Mouse (Mus musculus): ENCODE measurements around the gene Lama5. TPM values are rescaled to one million over a fixed set of nuclear protein-coding genes. Genes with fewer than 3 reads are reported as not detected.
A peak's percentile ranks its signal among the peaks of the same experiment; 100 is the strongest.

Gene Lama5
- polyA plus RNA-seq, 1 experiment from 2014 or later, result 3.5 TPM

DNA sequence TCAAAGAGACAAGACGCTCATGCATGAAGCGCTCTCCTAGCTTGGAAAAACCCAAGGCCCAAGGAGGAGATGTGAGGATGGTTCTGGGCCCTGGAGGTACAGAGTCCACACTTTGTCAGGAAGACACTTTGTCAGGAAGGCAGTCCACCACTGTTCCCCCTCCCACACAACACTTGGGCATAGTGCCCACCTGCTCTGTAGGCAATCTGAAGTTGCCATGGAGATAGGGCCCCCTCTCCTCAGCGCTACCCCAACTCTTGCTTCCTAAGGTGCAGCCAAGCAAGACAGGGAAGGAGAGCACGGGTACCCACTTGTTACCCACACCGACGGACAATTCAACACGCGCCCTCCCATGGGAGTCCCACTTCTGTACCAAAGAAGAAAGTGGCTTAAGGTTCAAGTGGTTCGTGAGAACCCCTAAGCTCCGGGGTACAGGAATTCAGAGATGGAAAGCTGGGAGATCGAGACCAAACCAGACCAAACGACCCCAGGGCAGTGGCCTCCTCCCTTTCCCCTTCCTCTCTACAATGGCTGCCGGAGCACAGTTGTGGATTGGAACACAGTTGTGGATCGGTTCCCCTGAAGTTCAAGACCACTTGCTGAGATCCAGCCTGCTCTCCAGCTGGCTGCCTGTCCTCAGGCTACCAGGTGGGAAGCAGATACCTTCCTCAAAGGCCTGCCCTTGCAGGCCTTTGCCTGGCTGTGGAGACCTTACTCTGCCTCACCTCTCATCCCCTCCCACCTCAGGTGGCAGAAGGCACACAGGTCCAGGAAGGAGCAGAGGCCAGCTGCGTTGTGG is 6.3 kb downstream of the Lama5 start:
- H3K4me2 ChIP-seq (ENCODE audit: low read length), result no peak overlapping the region
- no peak overlapping the region for H3K9ac ChIP-seq (ENCODE audit: low read depth, low read length)
- H3K4me1 ChIP-seq (ENCODE audit: control insufficient read depth, insufficient read depth, low read depth, low read length), result peaks cover 9% of the 10 kb centered on the region
- H3K4me3 ChIP-seq (ENCODE audit: low read length), result no peak overlapping the region
- H3K27ac ChIP-seq (ENCODE audit: low read depth, low read length), result 0 out of 2 replicates have a peak overlapping the region, but pooled peaks have one; percentile 62
- 67% methylated on average over 15 of the region's 15 CpGs for WGBS
- ATAC-seq, result 0 out of 2 replicates have a peak, but pooled peaks have one; percentile 13
- no peaks in the 10 kb centered on the region for H3K36me3 ChIP-seq (ENCODE audit: control insufficient read depth, insufficient read depth, low read length)
- H3K9me3 ChIP-seq (ENCODE audit: control insufficient read depth, low read length), result no peaks in the 10 kb centered on the region
- peaks cover 5% of the 10 kb centered on the region for H3K27me3 ChIP-seq (replicated peaks; ENCODE audit: control insufficient read depth, insufficient read depth, low read length)

DNA sequence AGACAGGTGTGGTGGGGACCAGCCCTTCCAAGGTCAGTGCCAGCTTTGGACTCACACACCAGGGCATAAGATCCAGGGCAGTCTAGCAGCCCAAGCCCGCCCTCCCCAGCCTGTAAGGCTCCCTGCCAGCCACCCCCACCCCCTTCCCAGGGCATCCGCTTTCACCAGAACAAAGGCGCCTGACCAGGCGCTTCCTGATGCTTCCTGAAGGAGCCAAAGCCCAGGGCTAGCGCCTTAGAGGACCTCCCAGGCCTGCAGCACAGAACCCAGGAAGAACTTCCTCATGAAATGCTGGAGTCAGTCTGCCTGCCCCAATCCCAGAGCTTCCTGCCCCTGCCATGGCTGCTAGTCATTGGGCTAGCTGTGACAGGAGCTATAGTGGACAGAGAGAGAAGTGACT is 7.0 kb downstream of the Lama5 start:
- ATAC-seq, result peak; percentile 57

DNA sequence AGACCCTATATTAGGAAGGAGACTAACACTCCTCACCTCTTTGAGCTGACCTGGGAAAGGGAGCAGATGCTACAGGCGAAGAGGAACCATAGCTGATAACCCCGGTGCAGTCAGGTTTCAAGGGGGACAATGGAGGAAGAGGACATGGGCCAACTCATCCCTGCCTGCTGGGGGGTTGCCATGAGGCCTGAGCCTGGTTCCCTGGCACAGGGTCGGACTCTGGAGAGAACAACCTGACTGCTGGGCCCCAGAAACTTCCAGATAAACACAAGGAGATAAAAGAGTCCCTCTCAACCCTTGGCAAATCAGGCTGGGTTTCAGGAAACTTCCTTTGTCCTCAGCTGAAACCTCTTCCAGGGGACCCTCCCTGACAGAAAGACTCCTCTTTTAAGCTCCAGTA is 7.4 kb downstream of the Lama5 start:
- peaks cover 9% of the 10 kb centered on the region for H3K4me1 ChIP-seq (ENCODE audit: control insufficient read depth, insufficient read depth, low read depth, low read length)
- peaks cover 3% of the 10 kb centered on the region for H3K27me3 ChIP-seq (replicated peaks; ENCODE audit: control insufficient read depth, insufficient read depth, low read length)
- no peaks in the 10 kb centered on the region for H3K9me3 ChIP-seq (ENCODE audit: control insufficient read depth, low read length)
- no peak overlapping the region for H3K9ac ChIP-seq (ENCODE audit: low read depth, low read length)
- no peak overlapping the region for H3K4me3 ChIP-seq (ENCODE audit: low read length)
- H3K4me2 ChIP-seq (ENCODE audit: low read length), result no peak overlapping the region
- H3K36me3 ChIP-seq (ENCODE audit: control insufficient read depth, insufficient read depth, low read length), result no peaks in the 10 kb centered on the region
- 80% methylated on average over 3 of the region's 3 CpGs for WGBS
- ATAC-seq, result no peak
- H3K27ac ChIP-seq (ENCODE audit: low read depth, low read length), result no peak overlapping the region

More for the DNA sequence above, 7.0 kb downstream of the Lama5 start:
- H3K9ac ChIP-seq (ENCODE audit: low read depth, low read length), result no peak overlapping the region
- H3K9me3 ChIP-seq (ENCODE audit: control insufficient read depth, low read length), result no peaks in the 10 kb centered on the region
- no peak overlapping the region for H3K4me3 ChIP-seq (ENCODE audit: low read length)
- WGBS, result 29% methylated on average over 5 of the region's 5 CpGs
- peak overlapping the region; percentile 62; the same call in 1 of the 2 replicates for H3K27ac ChIP-seq (ENCODE audit: low read depth, low read length)
- H3K36me3 ChIP-seq (ENCODE audit: control insufficient read depth, insufficient read depth, low read length), result no peaks in the 10 kb centered on the region
- peaks cover 5% of the 10 kb centered on the region for H3K27me3 ChIP-seq (replicated peaks; ENCODE audit: control insufficient read depth, insufficient read depth, low read length)
- H3K4me1 ChIP-seq (ENCODE audit: control insufficient read depth, insufficient read depth, low read depth, low read length), result peaks cover 9% of the 10 kb centered on the region
- no peak overlapping the region for H3K4me2 ChIP-seq (ENCODE audit: low read length)

DNA sequence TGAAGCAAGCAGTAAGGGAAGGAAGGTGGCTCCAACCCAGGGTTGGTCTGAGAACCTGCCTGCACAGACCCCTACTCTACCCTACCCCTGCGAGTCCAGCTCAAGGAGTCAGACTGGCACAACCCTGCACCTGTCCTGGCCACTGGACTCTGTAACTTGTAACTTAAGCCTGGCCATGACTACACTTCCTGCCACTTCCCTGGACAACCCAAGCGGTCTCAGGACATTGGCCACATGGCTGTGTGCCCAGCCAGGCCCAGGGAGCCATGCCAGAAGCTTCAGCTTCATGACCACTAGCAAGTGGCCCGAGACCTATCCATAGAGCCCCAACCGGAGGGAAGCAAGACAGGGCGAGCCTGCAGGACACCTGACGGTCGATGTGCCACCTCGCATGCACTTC is 8.1 kb downstream of the Lama5 start:
- 78% methylated on average over 8 of the region's 8 CpGs for WGBS
- no peaks in the 10 kb centered on the region for H3K36me3 ChIP-seq (ENCODE audit: control insufficient read depth, insufficient read depth, low read length)
- no peak overlapping the region for H3K4me3 ChIP-seq (ENCODE audit: low read length)
- no peak overlapping the region for H3K27ac ChIP-seq (ENCODE audit: low read depth, low read length)
- H3K9ac ChIP-seq (ENCODE audit: low read depth, low read length), result no peak overlapping the region
- peaks cover 9% of the 10 kb centered on the region for H3K4me1 ChIP-seq (ENCODE audit: control insufficient read depth, insufficient read depth, low read depth, low read length)
- no peaks in the 10 kb centered on the region for H3K9me3 ChIP-seq (ENCODE audit: control insufficient read depth, low read length)
- no peaks in the 10 kb centered on the region; the same call in 1 of the 2 replicates for H3K27me3 ChIP-seq (replicated peaks; ENCODE audit: control insufficient read depth, insufficient read depth, low read length)
- ATAC-seq, result peak; percentile 25; the same call in 1 of the 2 replicates
- H3K4me2 ChIP-seq (ENCODE audit: low read length), result no peak overlapping the region

- peaks cover 5% of the 10 kb centered on the region; the same call in 1 of the 2 replicates for H3K4me1 ChIP-seq (ENCODE audit: control insufficient read depth, insufficient read depth, low read depth, low read length)
- no peaks in the 10 kb centered on the region; the same call in 1 of the 2 replicates for H3K27me3 ChIP-seq (replicated peaks; ENCODE audit: control insufficient read depth, insufficient read depth, low read length)
- H3K4me2 ChIP-seq (ENCODE audit: low read length), result no peak overlapping the region
- H3K36me3 ChIP-seq (ENCODE audit: control insufficient read depth, insufficient read depth, low read length), result no peaks in the 10 kb centered on the region
- ATAC-seq, result no peak
- 80% methylated on average over 5 of the region's 5 CpGs for WGBS
- no peak overlapping the region for H3K9ac ChIP-seq (ENCODE audit: low read depth, low read length)
- no peak overlapping the region for H3K27ac ChIP-seq (ENCODE audit: low read depth, low read length)
- no peaks in the 10 kb centered on the region for H3K9me3 ChIP-seq (ENCODE audit: control insufficient read depth, low read length)
- H3K4me3 ChIP-seq (ENCODE audit: low read length), result no peak overlapping the region
These were observed 8.7 kb downstream of the Lama5 start for GRCm38 (mm10) chr2:180216921-180217320.

DNA sequence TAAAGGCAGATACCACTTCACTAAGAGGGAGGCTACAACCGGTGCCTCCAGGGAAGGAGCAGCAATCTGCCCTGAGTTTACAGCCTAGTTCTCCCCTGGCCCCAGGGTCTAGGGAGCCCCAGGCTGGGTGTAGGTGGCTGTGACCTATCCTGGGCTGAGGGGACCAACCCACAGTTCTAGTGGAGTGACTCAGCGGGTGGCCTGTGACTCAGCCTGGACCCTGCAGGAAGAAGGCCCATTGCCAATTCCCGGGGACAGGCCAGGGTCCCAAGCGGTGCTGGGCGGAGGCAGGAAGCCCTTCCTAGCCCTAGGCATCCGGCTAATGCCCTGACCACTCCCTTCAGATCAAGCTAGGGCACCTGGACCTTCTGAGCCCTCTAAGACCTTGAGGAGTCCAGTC is 9.7 kb downstream of the Lama5 start:
- no peaks in the 10 kb centered on the region for H3K9me3 ChIP-seq (ENCODE audit: control insufficient read depth, low read length)
- H3K27me3 ChIP-seq (replicated peaks; ENCODE audit: control insufficient read depth, insufficient read depth, low read length), result no peaks in the 10 kb centered on the region; the same call in 1 of the 2 replicates
- ATAC-seq, result no peak
- H3K36me3 ChIP-seq (ENCODE audit: control insufficient read depth, insufficient read depth, low read length), result no peaks in the 10 kb centered on the region
- H3K4me1 ChIP-seq (ENCODE audit: control insufficient read depth, insufficient read depth, low read depth, low read length), result peaks cover 5% of the 10 kb centered on the region; the same call in 1 of the 2 replicates
- no peak overlapping the region for H3K27ac ChIP-seq (ENCODE audit: low read depth, low read length)
- no peak overlapping the region for H3K4me2 ChIP-seq (ENCODE audit: low read length)
- no peak overlapping the region for H3K9ac ChIP-seq (ENCODE audit: low read depth, low read length)
- WGBS, result 72% methylated on average over 6 of the region's 6 CpGs
- no peak overlapping the region for H3K4me3 ChIP-seq (ENCODE audit: low read length)

DNA sequence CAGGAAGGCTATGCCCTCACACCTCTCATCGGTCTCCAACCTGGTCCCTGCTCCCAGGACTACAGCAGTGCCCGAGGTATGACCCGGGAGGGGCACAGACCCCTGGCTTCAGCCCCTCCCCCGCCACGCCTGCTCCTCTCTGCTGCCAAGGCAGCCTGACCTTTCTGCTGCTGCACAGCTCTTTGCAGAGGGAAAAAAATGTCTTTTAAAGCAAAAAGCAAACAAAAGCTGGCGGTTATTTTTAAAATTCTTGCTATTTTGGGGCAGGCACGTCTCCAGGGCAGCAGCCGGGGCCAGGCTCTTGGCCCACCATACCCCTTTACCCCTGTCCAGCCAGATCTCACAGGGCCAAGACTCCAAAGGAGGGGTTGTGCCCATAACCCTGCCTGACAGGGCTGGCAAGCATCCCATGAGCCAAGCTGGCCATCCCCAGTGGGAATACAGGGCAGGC is 10.6 kb downstream of the Lama5 start:
- Histone ChIP-seq H3K27ac (ENCODE audit: low read depth, low read length) (peak overlapping the region; percentile 16; the same call in 1 of the 2 replicates), H3K9ac (ENCODE audit: low read depth, low read length) (no peak overlapping the region), H3K4me2 (ENCODE audit: low read length) (no peak overlapping the region), H3K4me3 (ENCODE audit: low read length) (no peak overlapping the region), H3K36me3 (ENCODE audit: control insufficient read depth, insufficient read depth, low read length) (no peaks in the 10 kb centered on the region), H3K27me3 (replicated peaks; ENCODE audit: control insufficient read depth, insufficient read depth, low read length) (no peaks in the 10 kb centered on the region), H3K4me1 (ENCODE audit: control insufficient read depth, insufficient read depth, low read depth, low read length) (peaks cover 5% of the 10 kb centered on the region; the same call in 1 of the 2 replicates), H3K9me3 (ENCODE audit: control insufficient read depth, low read length) (no peaks in the 10 kb centered on the region)
- WGBS, result 64% methylated on average over 8 of the region's 8 CpGs
- no peak for ATAC-seq

DNA sequence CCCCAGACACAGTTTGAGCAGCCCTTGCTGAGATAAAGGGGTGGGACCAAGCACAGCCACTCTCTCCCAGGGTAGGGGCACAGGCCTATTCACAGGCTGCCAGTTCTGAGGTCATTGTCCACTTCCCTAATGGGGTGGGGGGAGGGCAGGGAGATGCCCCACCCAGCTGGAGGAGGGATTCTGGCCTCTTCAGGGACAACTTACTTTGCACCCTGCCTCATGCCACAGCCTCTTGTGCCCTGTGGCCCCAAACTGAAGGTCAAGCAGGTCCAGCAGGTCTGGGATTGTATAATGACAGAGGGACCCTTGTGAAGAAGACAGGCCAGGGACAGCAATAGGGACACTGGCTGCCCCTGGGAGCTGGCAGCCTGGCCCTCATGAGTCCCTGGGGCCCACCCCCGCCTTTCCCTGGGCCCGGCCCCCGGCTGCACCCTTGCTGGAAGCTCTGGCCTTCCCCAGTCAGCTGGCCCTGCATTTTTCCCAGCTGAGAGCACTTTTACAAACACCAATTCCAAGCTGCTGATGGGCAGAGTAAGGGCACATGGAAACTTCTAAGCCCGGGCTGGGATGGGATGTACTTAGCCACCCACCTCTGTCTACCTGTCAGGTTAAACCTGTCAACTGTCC is 11.2 kb downstream of the Lama5 start:
- Histone ChIP-seq H3K4me3 (ENCODE audit: low read length) (no peak overlapping the region), H3K27me3 (replicated peaks; ENCODE audit: control insufficient read depth, insufficient read depth, low read length) (no peaks in the 10 kb centered on the region), H3K9ac (ENCODE audit: low read depth, low read length) (no peak overlapping the region), H3K4me1 (ENCODE audit: control insufficient read depth, insufficient read depth, low read depth, low read length) (peaks cover 5% of the 10 kb centered on the region; the same call in 1 of the 2 replicates), H3K4me2 (ENCODE audit: low read length) (no peak overlapping the region), H3K27ac (ENCODE audit: low read depth, low read length) (peak overlapping the region; percentile 16; the same call in 1 of the 2 replicates), H3K36me3 (ENCODE audit: control insufficient read depth, insufficient read depth, low read length) (no peaks in the 10 kb centered on the region), H3K9me3 (ENCODE audit: control insufficient read depth, low read length) (no peaks in the 10 kb centered on the region)
- 80% methylated on average over 4 of the region's 4 CpGs for WGBS
- ATAC-seq, result no peak

- no peaks in the 10 kb centered on the region for H3K9me3 ChIP-seq (ENCODE audit: control insufficient read depth, low read length)
- H3K9ac ChIP-seq (ENCODE audit: low read depth, low read length), result no peak overlapping the region
- no peak for ATAC-seq
- WGBS, result 91% methylated on average over 3 of the region's 3 CpGs
- H3K27ac ChIP-seq (ENCODE audit: low read depth, low read length), result no peak overlapping the region
- H3K4me3 ChIP-seq (ENCODE audit: low read length), result no peak overlapping the region
- H3K36me3 ChIP-seq (ENCODE audit: control insufficient read depth, insufficient read depth, low read length), result no peaks in the 10 kb centered on the region
- no peak overlapping the region for H3K4me2 ChIP-seq (ENCODE audit: low read length)
- H3K27me3 ChIP-seq (replicated peaks; ENCODE audit: control insufficient read depth, insufficient read depth, low read length), result no peaks in the 10 kb centered on the region
- peaks cover 3% of the 10 kb centered on the region; the same call in 1 of the 2 replicates for H3K4me1 ChIP-seq (ENCODE audit: control insufficient read depth, insufficient read depth, low read depth, low read length)
These were observed 13.4 kb downstream of the Lama5 start for GRCm38 (mm10) chr2:180212255-180212654.

All from hindbrain, embryonic 16.5 days (tissue).